Mouse (Mus musculus): ENCODE data around the gene Tnrc18.

Gene Tnrc18

GRCm38 (mm10) chr5:142716056-142716455 is 101.4 kb downstream of the Tnrc18 start:
- no peak for DNase-seq

- DNase-seq, result no peak
These were observed 102.4 kb downstream of the Tnrc18 start for GRCm38 (mm10) chr5:142715059-142715458.

GRCm38 (mm10) chr5:142713966-142714365 is 103.5 kb downstream of the Tnrc18 start:
- DNase-seq, result no peak

DNA sequence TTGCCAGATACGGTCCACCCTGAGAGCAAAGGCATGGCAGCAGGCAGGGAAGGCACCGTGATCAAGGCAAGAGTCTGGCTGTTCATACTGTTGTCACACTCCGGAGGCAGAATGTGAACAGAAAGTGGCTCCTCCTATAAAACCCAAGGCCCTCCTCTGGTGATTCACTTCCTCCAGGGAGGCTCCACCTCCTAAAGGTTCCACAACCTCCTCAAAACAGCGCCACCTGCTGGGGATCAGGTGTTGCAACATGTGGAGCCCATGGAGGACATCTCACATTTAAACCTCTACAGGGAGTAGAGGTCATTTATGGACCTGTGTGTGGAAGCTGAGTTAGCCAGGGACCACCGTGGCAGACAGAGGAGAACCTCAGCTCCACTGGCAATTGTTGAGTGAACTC is 105.1 kb downstream of the Tnrc18 start:
- DNase-seq, result no peak

DNA sequence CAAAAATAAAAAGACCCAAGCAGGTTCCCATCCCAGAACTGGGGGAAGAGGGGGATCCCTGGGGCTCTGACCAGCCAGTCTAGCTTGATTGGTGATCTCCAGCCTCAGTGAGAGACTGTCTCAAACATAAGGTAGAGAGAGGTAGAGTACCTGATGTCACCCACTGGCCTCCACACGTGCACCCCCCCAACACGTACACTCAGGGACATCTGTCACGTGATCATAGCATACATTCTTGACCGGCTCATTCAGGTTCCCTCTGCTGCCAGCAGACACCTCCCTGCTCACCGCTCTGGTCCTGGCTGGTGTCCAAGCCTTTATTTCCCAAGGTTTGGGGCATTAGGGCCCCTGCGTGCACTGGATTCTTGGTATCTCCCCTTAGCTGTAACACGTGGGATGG is 108.0 kb downstream of the Tnrc18 start:
- no peak for DNase-seq

DNA sequence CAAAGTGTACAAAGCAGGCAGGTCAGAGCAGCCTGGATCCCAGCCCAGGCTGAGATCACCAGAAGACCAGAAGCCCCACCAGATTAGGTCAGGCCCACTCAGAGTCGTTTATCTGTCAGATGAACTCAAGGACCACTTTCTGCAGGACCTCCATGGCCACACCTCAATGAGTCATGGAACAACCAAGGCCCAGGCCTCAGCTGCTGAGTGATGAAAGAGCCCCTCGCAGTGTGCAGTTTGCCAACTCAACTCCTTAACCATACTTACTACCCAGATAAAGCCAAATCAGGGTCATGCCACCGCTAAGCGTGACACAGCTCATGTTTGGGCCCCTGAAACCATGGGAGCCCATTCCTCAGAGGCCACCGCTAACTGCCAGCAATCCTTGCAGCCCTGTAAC is 109.8 kb downstream of the Tnrc18 start:
- no peak for DNase-seq

GRCm38 (mm10) chr5:142703569-142703968 is 113.9 kb downstream of the Tnrc18 start:
- DNase-seq, result no peak

GRCm38 (mm10) chr5:142702511-142703138 is 114.8 kb downstream of the Tnrc18 start:
- DNase-seq, result peak in 1 of 2 experiments; percentile 20

- DNase-seq, result peak; percentile 58 to 59
These were observed 115.6 kb downstream of the Tnrc18 start for GRCm38 (mm10) chr5:142701651-142702510.

GRCm38 (mm10) chr5:142700842-142701589 is 116.4 kb downstream of the Tnrc18 start:
- DNase-seq, result peak; percentile 54 to 55

DNA sequence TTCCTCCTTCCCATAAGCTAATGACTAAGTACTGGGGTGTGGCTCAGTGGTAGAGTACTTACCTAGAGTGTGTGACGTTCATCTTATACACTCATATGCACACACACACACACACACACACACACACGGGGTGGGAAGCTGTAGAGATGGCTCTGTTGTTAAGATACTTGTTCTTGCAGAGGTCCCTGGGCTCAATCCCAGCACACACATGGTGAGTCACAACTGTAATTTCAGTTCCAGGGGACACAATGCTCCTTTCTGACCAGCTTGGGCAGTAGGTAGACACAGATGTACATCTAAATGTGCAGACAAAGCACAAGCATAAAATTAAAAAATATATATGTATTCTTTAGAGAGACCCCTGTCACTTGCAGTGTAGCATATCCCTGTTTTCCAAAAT is 119.7 kb downstream of the Tnrc18 start:
- DNase-seq, result no peak

- DNase-seq, result no peak
These were observed 120.6 kb downstream of the Tnrc18 start for GRCm38 (mm10) chr5:142696865-142697264.

DNA sequence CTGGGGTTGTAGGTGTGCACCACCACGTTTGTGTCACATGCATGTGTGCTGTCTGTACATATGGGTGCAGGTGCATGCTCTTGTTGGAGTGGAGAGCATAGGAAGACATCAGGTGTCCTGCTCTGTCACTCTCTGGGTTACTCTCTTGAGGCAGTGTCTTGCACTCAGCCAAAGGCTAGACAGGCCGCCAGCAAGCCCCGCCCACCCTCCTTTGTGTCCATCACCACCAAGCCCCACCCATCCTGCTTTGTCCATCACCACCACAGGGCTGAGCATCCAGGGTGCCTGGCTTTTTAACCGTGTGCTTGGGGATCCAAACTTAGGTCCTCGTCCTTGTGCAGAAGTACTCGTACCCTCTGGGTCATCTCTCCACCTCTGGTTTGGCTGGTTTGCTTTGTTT is 121.2 kb downstream of the Tnrc18 start:
- DNase-seq, result no peak

- DNase-seq, result peak in 1 of 2 experiments; percentile 61
These were observed 122.7 kb downstream of the Tnrc18 start for GRCm38 (mm10) chr5:142694627-142695340.

DNA sequence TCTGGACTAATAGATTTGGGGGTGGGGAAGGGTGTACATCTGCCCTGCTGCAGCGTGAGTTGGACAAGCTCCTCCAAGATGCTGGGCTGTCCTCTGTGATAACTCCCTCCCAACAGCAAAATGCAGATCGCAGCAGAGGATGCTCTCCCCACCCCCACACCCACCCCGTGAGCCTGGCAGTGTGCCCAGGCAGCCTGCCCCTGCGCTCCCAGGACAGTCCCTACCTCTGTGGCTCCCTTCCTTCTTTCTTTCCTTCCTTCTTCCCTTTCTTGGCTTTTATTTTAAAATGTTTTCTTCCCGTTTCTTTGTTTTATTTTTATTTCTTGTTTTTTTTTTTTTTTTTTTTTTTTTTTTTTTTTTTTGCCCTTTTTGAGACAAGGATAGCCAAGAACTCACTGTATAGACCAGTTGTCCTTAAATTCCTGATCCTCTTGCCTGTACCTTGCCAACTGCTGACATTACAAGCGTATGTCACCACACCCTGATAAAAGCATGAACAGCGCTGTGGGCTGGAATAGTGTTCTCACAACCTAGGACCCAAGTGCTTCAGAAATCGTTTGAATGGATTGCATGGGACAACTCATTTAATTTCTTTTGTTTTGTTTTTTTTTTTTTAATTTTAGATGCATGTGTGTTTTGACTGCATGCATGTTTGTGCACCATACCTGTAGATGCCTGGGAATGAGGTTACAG is 123.6 kb downstream of the Tnrc18 start:
- no peak for DNase-seq

- DNase-seq, result no peak
These were observed 124.3 kb downstream of the Tnrc18 start for GRCm38 (mm10) chr5:142692971-142693737.

- DNase-seq, result no peak
These were observed 125.2 kb downstream of the Tnrc18 start, which contains the start of gene Slc29a4 for GRCm38 (mm10) chr5:142692248-142692647. Gene Slc29a4 (plus strand): TSS chr5:142692512.

GRCm38 (mm10) chr5:142690343-142690742 is 127.1 kb downstream of the Tnrc18 start:
- DNase-seq, result no peak

DNA sequence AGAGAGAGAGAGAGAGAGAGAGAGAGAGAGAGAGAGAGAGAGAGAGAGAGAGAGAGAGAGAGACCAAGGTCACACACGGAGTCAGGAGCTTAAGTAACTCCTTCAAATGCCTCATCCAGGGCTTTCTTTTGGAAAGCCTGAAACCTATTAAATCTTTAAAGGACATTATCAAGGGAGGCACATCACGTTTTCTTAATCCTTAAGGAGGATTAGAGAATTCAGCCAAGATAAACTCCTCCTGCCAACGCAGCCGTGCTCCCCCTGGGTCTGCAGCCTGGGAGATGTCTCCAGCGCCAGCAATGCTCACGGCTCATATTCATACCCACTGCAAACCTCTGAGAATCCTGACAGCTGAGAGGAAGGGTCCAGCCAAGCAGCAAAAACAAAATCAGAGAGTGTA is 128.6 kb downstream of the Tnrc18 start:
- no peak for DNase-seq

DNA sequence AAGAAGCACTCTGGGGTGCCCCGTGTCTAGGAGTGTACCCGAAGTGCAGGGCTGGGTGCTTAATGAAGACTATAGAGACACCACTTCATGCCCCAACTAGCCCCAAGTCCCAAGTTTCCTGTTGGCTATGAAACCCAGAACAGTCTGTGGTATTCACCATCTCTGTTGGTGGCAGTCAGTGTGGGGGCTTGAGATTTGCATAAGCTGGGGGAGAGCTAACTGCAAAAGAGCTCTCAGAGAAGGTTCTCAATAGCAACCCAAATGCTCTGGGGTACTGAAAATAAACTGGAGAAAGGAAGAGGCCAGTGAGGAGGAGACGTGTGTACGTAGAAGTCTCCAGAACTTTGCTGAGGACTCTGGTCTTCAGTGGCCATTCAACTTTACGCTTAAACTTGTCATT is 134.9 kb downstream of the Tnrc18 start:
- DNase-seq, result no peak

DNA sequence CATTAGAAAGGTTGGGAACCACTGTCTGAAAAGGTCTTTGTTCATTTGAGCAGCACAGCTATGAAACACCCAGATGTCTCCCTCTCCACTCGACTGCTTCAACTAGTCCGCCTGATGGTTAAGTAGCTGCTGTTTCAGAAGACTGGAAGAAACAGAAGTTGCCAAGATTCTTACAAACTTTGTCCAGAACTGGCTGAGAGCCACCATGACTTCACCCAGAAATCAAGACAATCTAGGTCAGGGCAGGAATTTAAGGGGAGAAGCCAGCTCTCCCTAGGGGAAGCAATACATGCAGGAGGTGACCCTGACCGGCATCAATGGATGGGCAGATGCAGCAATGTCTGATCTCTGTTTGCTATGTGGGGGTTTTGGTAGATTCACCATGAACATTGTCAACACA is 135.6 kb downstream of the Tnrc18 start:
- no peak for DNase-seq
